Mouse (Mus musculus) right cerebral cortex, postnatal 25 days (tissue): Measurements from ENCODE around the gene Imp3.

Experiments used
- DNase-seq: peaks from one replicate; pipeline ENCODE4 v3.0.0; 2022

Imp3 gene

DNA sequence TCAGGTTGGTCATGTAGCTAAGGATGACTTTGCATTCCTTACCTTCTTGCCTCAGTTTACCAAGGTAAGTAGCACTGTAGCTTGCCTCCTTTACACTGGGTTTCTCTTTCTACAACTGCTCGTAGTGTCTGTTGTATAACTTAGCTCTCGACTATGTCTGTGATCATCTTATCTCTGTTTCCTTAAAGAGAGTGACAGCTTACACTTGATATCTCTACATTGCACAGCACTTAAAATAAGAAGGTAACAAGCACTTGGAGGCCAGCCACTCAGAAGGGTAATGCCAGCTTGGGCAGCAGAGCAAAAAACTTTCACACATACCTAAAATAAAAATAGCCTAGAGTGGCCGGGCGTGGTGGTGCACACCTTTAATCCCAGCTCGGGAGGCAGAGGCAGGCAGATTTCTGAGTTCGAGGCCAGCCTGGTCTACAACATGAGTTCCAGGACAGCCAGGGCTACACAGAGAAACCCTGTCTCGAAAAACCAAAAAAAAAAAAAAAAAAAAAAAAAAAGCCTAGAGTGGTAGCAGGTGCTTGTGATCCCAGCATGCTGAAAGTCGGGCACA lies 36.8 kb downstream of the Imp3 start:
- DNase-seq, result no peak

DNA sequence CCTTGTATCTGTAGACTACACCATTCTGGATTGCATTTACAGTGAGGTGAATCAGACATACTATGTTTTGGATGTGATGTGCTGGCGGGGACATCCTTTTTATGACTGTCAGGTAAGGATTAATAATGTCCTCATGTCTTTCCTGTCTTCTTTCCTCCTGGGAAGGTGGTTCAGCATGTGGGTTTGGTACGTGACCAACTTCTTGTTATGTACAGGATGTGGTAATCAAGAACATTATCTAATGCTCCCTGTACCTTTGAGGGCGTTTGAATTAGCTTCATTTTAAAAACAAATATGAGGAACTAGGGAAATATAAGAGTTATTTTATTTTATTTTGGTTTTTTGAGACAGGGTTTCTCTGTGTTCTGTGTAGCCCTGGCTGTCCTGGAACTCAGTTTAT lies 37.9 kb downstream of the Imp3 start:
- no peak for DNase-seq

DNA sequence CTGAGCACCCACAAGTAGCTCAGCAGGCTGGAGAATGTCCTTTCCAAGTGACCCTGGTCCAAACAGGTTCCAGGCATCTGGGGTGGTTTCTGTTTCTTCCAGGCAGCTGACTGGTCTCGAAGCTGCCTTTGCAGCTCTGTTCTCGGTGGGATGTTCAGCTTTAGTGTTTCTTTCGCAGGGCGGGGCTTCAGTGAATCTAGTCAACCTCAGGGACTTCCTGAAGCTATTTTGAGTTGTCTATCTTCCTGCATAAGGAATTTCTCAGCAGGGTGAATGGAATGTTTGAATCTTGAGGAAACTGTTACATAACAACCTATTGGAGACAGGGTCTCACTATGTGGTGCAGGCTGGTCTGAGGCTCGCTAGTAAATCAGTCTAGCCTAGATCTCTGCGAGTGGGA lies 42.9 kb downstream of the Imp3 start:
- DNase-seq, result no peak

DNA sequence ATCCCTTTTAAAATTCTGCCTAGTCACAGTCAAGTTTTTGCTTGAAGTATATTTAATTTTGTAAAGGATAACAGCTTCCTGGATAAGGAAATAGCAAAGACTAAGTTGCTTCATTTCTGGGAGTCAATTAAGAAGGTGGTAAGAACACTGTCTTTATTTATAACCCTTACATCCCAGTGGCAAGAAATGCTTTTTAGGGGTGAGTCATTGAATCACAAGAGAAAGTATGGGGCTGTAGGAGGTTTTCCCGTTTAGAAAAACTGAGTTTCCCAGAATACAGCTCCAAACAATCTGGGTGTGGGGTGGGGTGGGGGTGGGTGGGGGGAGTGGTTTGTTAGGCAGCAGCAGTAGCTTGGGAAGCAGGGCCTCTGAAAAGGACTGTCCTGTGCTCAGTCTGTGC lies 44.2 kb downstream of the Imp3 start:
- DNase-seq, result no peak
